Mouse (Mus musculus) cerebellum, postnatal 4 days (tissue): ENCODE results near the gene Reps2.

Source experiments
- DNase-seq, 2 experiments: peaks; one replicate each; pipeline ENCODE4 v3.0.0; 2022; ENCODE audit warnings: low spot score in 2 of 2, mixed read lengths in 1 of 2

Reps2 gene

DNA sequence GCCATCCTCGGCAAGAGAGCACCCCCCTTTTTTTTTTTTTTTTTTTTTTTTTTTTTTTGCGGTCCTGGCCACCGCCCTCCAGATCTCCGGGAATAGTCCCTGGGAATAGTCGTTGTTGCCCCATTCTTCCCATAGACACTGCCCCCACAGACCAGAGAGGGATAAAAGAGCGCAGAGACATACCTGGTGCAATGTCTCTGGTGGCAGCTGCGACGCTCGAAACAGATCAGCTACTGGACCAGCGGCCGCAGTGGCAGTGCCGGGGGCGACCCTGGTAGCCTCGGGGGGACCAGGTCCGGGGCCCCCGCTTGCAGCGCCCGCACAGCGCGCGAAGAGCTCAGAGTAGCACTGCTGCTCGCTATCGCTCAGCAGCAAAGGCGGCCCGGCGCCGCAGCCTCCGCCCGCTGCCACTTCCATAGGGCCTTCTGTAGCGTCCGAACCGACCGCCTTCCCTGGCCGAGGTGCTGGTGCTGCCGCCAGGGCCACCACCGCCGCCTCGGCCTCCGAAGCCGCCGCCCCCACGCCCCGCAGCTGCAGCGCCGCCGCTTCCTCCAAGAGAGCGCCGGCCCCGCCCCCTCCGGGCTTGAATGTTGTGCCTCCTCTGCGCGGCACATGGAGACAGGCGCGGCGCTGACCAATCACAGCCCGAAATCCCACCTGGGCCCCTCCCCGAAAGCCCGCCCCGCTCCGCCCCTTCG lies at the start of gene Reps2:
Gene Reps2, minus strand, starts transcription at position 559 of the 698 bp plus-strand sequence.
- DNase-seq: peak; percentile 29 to 61

DNA sequence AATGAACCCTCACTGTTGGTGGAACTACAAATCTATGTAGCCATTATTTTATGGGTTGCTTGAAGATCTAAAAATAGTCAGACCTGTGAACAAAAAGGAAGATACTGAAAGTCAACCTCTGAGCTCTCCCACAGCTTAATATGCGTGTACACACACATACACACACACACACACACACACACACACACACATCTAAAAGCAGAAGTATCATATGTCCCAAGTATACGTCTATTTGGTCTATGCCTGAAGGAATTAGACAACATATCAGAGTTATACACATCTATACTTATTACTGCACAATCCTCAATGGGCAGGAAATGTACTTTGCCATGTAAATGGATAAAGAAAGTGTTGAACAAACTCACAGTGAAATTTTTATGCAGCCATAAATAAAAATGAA lies 47.8 kb upstream of the Reps2 start:
- no peak for DNase-seq

DNA sequence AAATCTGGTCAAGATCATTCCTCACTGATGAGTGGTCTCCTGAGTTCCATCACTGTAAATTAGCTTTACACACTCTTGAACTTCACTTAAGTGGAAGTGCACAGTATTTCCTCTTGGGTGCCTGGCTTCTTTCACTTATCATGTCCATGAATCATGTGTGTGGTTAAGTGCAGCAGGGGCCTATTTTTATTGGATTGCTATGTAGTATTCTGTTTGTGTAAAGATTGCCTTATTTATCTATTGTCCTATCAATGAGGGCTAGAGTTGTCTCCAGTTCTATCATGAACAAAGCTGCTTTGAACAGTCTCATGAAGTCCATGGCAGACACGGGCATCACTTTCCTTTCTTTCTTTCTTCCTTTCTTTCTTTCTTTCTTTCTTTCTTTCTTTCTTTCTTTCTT lies 41.9 kb upstream of the Reps2 start:
- no peak for DNase-seq

DNA sequence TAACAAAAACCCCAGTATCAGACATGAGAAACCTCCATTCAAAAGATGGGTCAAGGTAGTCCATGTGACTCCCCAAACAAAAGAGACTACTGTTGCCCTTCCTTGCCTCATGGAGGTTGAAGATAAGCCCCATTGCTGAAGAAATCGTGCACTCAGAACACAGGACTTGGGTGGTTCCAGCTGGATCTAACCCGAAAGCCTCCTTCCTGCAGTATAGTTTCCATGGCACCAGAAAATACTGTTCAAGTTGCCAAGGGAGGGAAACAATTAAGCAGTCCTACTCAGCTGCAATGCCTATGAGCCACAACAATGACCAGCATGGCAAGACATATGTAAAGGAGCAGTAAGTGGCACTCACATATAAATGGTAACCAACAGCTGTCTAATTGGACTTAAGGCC lies 36.1 kb upstream of the Reps2 start:
- no peak for DNase-seq

DNA sequence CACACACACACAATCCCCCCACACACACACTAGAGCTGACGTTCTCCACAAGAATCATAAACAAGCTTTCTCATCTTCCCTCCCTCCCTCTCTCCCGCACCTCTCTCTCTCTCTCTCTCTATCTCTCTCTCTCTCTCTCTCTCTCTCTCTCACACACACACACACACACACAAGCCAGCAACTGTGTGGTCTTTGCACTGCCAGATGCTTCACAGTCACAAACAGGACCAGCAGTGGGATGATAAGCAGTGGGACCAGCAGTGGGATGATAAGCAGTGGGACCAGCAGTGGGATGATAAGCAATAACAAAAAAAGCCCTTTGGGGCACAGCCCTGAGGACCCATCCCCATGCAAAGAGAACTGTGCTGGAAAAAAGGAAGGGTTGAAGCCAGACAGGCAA lies 35.4 kb upstream of the Reps2 start:
- no peak for DNase-seq

DNA sequence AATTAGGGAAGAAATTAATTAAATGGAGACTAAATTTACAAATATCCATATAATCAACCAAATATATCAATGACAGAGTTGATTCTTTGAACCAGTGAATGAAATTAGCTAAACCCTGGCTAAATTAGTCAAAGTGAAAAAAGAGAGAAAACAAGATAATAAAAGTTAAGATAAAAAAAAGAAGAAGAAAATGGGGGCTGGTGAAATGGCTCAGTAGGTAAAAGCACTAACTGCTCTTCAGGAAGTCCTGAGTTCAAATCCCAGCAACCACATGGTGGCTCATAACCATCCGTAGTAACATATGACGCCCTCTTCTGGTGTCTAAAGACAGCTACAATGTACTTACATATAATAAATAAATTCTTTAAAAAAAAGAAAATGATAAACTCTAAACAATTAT lies 22.7 kb upstream of the Reps2 start:
- DNase-seq: no peak

DNA sequence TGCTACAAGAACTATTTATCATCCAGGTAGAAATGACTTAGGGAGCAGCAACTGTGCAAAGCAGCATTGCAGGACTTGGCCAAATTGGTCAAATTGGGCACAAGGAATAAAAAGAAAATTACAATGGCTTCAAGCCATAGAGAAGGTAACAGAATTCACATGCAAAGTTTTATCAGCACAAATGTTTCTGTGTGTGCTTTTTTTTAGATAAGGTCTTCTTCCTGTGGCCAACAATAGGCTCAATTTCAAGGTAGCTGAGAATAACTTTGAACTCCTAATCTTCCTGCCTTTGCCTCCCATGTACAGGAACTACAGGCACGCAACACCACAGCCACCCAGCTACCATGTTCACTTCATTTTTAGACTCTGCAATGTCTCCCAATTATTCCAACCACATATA lies 16.7 kb upstream of the Reps2 start:
- no peak for DNase-seq

DNA sequence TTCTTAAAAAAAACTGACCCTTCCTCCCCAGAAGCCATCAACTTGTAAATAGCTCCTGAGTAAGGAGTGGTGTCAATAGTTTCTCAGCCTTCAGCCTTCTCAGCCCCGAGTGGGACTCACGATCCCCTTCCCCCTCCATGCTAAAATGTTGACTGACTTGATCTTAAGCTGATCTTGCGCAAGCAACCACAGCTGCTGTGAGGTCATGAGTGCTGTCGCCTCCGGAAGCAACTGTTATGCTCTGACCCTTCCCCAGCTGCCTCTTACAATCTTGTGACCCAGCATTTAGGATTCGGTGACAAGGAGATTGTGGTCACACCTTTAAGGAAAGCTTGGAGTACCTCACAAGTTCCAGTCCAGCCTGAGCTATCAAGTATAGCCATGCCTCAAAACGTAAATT lies 10.1 kb upstream of the Reps2 start:
- DNase-seq: no peak

DNA sequence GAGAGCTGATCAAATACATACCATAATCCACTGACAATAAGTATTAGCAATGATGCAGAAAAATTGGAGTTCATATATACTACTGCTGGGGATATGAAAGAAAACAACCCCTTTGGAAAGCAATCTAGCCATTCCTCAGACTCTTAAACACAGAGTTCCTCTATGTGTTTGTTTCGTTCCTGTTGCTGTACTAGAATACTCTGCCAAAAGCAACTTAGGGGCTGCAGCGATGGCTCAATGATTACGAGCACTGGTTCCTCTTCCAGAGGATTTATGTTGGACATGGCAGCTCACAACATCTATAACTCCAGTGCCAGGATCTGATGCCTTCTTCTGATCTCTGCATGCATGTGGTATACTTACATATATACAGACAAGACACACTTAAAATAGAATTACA lies 9.0 kb upstream of the Reps2 start:
- DNase-seq: no peak

DNA sequence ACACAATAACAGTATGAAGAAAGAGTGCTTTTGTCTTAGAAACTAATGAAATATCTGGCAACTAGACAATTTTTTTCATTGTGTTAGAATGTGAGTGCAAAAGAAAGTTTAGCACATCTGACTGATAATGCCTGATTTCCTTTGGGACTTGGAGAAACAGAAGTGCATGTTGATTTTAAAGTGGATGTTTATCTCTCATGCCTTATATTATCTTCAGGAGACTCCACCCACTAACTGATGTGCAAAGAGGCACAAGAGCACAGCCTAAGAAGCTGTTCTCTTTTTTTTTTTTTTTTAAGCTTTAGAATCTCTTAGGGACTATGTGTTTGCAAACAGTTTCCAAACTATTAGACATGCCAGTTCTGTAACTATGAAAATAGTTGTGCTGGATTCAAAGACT lies 7.7 kb upstream of the Reps2 start:
- DNase-seq: no peak

DNA sequence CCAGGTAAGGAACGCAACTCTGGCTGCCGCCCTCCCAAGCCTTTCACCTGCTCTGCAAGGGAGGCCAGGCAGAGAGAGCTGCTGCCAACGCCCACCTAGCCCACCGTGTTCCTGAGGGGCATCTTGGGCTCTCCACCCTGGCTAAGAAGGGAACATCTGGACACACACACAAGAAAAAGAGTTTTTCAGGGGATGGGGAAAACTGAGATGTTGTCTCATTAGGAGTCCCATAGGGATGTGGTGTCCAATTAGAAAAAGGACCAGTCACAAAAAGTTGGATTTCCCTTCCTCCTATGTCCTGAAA lies 292 bp upstream of the Reps2 start:
- DNase-seq: no peak

DNA sequence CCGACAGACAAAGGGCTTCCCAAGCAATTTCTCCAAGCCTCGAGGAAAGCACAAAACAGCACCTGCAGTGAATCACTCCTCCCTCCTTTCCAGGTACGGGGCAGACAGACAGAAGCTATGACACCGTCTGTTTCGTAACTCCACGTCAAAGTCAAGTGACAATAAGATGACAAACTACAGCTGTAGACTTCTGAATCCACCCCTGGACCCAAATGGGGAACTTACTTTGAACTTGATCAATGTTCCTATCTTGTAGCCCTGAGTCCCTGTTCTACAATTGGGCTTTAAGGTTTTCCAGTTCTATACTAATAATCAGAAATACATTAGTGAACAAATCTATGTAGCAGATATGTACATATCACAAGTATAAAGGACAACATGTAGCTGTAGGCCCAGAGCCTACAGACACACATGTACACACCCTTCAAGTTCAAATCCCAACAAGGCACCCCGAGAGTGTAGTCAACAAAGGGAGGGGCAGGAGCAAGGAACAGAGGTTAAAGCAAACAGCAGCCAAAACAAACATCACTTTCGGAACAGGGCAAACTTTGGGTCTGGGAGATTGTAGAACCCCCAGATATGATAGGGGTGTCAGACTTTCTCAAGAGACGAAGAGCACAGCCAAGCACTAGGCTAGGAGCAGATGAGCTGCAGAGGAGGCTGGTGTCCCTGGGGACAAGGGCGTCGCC lies 903 bp downstream of the Reps2 start:
- no peak for DNase-seq

DNA sequence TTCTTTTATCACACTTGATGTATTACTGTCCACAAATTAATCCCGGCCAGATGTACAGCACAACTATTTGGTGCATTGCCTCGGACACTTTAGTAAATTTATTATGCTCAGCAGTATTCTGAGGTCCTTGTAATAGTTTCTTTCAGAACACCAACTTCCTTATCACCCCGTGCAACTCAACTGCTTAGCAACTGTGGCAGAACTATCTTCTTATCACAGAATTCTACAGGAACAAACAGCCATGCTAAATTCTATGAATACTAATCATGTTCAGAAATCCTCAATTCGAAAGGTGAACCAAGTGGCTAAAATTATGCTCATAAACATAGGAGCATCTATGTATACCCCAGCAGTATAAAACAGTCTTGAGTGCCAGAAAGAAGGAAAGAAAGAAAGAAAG lies 1.7 kb downstream of the Reps2 start:
- no peak for DNase-seq

DNA sequence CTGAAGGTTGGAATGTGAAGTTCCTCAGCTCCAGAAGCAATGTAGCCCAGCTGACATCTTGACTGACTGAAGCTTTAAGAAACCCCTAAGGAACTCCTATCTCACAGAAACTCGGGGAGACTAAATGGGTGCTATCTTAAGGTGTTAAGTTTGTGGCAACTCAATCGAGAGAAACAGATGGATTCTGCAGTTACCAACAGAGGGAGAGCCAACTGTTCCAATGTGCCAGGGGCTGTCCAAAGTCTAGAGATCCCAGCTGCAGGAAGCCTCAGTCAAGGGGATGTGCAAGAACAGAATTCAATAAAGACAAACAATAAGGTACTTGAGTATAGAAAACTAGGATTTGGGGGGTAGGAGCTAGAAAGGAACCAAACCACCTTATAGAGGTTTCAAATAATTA lies 8.3 kb downstream of the Reps2 start:
- no peak for DNase-seq

DNA sequence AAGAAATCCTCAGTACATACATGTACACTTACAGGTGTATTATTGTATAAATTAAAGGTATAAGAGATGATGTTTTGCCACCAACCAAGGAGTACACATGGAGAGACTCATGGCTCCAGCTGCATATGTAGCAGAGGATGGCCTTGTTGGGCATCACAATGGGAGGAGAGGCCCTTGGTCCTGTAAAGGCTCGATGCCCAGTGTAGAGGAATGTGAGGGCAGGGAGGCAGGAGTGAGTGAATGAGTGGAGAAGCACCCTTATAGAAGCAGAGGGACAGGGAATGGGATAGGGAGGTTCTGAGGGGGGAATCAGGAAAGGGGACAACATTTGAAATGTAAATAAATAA lies 21.4 kb downstream of the Reps2 start:
- no peak for DNase-seq

DNA sequence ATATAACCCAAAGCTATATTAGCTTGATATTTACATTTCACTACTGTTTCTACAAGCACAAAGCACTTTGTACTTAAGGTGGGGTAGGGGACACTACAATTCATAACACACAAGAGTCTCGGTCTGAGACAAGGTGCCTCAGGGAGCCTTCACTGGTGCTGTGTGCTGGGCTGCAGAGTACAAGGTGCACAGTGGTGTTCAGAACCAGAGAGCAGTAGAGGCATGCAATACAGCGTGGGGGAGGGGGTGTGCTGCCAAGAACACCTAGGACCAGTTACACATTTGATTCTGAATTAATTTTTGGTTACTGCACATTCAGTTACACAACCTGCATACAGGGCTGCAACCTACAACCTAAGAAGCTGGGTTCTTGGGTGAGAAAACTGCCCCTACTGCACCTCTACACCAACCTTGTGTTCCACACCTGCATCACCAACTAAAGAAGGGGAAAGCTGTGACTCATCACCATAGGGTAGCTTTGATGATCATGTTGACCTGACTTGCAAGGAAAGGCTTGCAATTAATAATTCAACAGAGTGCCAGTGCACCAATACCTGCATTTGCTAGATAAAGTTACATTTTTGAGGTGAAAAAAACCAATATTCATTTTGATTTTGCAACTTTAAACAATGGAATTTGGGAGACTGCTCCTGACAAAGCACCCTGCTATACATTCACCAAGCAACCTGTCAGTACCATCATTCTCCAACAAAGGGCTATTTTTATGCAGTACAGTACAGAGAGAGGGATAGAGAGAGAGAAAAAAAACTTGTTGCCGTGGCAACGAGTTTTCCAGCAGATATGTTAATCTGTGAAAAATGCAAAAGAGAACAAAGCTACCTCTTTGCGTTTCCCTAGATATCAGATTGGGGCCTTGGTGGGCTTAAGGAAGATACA lies 22.0 kb downstream of the Reps2 start:
- DNase-seq: no peak

DNA sequence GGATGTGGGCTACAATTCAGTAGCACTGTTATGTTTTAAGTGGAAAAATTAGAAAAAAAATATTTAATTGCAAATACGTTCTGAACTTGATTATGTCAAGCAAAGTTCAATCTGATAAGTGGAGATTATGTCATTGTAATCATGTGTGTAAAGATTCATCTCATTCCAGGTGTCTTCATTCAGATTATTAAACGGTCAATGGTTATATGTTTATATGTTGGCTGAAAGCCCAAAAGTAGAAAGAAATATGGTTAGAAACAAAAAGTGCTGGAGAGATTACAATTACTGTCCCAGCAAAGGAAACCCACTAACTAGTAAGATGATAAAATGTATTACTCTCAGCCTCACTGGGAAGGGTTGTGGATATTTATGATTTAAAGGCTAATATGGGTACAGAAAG lies 23.7 kb downstream of the Reps2 start:
- DNase-seq: no peak

DNA sequence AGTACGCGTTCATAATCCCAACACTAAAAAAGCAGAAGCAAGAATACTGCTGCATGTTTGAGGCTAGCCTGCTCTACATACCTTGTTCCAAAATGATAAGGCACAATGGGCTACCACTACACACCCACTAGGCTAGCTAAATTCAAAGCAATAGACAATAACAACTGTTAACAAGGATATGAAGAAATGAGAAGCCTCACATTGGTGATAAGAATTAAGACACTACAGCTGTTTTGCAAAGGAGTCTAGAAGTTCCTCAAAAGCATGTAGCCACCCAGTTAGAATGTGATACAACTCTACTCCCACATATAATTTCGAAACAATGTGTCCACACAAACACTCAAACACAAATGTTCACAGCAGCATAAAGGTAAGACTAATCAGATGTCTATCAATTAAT lies 24.9 kb downstream of the Reps2 start:
- no peak for DNase-seq

DNA sequence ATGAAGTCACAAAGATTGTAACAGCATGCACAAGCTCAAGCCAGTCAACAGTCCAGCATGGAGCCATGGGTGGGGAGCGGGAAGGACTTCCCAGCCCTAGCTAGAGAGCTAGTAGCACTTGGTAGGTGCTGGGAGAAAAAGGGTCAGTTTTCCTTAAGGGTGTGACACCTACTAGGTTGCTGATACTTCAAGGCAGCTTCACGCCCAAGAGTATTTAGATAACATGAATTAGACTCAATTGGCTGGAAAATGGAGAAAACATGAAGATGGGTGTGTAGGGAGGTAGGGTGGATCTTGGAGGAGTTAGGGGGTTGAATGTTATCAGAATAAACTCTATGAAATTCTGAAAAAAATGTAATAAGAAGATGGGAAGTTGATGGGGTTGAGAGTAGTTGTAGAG lies 37.3 kb downstream of the Reps2 start:
- no peak for DNase-seq

DNA sequence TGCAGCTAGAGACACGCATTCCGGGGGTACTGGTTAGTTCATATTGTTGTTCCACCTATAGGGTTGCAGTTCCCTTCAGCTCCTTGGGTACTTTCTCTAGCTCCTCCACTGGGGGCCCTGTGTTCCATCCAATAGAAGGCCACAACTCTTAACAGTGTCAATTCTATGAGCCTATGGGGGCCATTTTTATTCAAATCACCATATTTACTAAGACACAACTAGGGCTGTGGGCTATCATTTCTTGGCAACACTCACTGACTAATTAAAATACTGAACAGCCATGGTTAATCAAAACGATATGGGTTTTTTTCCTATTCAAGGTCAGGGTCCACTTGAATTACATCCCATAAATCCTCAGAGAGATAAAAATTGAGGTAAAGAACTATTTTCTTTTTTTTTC lies 43.8 kb downstream of the Reps2 start:
- no peak for DNase-seq

DNA sequence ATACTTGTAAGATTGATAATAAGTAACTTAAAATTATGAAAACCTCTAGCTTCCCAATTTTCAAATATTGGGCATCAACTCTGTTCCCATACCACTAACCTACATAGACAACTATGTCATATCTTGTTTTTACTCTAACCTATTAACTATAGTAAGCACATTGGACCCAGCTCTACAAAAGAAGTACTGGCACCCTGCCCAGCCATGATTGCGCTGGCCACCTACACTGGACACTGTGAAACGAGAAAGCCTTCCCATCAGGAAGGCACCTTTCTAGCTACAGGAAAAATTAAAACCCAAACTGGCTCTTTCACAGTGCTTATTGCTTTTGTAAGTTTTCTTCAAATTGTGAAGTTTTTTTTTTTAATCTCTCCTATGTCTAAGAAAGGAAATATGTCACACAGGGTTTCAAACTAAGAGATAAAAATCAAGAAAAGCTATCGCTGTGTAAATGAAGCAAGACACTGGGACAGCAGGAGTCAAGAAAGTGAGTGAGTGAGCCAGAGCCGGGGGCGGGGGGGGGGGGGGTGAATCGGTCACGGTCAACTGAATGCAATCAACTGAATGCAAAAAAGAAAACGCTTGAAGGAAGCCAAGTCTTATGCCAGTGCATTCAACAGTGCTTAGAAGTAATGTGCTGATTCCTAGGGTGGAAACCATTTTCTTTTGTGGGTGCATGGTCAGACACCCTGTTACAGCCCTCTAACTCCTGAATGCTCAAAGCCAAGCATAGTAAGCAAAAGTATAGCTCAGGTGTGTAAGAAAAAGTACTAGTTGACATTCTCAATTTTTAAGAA lies 52.2 kb downstream of the Reps2 start:
- DNase-seq: peak in 1 of 2 experiments; percentile 13

DNA sequence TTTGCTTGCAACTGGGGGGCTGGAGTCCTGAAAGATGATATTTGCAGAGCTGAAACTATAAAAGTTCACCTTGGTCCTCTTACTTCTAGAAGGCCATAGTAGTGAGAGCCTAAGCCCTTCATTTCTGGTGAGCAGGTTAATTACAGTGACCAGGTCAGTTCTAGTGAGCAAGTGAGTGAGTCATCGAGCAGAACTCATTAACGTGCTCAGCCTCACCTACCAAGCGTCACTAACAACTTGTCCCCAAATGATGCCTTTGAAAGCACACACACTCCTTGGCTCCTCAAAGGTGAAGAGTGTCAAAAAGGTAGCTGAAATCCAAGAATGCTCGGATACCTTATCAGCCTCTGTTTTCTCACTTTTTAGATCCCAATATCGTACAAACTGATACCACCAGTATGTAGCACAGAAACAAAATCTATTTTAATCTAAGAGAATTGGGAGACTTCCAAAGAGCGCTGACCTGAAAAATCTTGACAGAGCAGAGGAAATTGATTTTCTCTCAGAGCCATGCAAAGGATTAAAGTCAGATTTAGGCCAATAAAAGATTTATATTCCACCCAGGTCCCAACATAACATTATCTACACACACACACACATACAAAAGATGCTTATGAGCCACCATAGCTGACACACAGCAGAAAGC lies 53.2 kb downstream of the Reps2 start:
- DNase-seq: no peak
